Mouse (Mus musculus): Measurements from ENCODE around the gene Strap. TPM values are rescaled to one million over a fixed set of nuclear protein-coding genes. Genes with fewer than 3 reads are reported as not detected.
"Not testable (repeated sequence)": the region's sequence is repeated elsewhere in the genome, so short reads cannot be mapped to it uniquely, and the experiment has no call there.

Gene Strap
- total RNA-seq (2022): 10 to 100 TPM; 80.2 to 90.5 (median 84.3) TPM

GRCm38 (mm10) chr6:137734846-137735609, at the start of gene Strap:
Gene Strap, plus strand, starts transcription at chr6:137735078.
- peak; percentile 88 for DNase-seq (ENCODE audit: low spot score)

- no peak for DNase-seq (ENCODE audit: low spot score)
Measured at GRCm38 (mm10) chr6:137687667-137688066, 47.2 kb upstream of the Strap start.

GRCm38 (mm10) chr6:137688079-137688478, 46.8 kb upstream of the Strap start:
- no peak for DNase-seq (ENCODE audit: low spot score)

GRCm38 (mm10) chr6:137688506-137689105, 46.3 kb upstream of the Strap start:
- DNase-seq (ENCODE audit: low spot score): no peak

- DNase-seq (ENCODE audit: low spot score): peak; percentile 62
Measured at GRCm38 (mm10) chr6:137690550-137691119, 44.2 kb upstream of the Strap start.

- no peak for DNase-seq (ENCODE audit: low spot score)
Measured at GRCm38 (mm10) chr6:137694310-137694709, 40.6 kb upstream of the Strap start.

GRCm38 (mm10) chr6:137695046-137695445, 39.8 kb upstream of the Strap start:
- no peak for DNase-seq (ENCODE audit: low spot score)

- peak; percentile 21 for DNase-seq (ENCODE audit: low spot score)
Measured at GRCm38 (mm10) chr6:137696445-137697204, 38.3 kb upstream of the Strap start.

GRCm38 (mm10) chr6:137699434-137699833, 35.4 kb upstream of the Strap start:
- DNase-seq (ENCODE audit: low spot score): no peak

- no peak for DNase-seq (ENCODE audit: low spot score)
Measured at GRCm38 (mm10) chr6:137702186-137702585, 32.7 kb upstream of the Strap start.

GRCm38 (mm10) chr6:137702918-137703317, 32.0 kb upstream of the Strap start:
- DNase-seq (ENCODE audit: low spot score): peak; percentile 73

- no peak for DNase-seq (ENCODE audit: low spot score)
Measured at GRCm38 (mm10) chr6:137703431-137703830, 31.4 kb upstream of the Strap start.

- DNase-seq (ENCODE audit: low spot score): peak; percentile 70
Measured at GRCm38 (mm10) chr6:137704300-137704939, 30.5 kb upstream of the Strap start.

GRCm38 (mm10) chr6:137706209-137706608, 28.7 kb upstream of the Strap start:
- no peak for DNase-seq (ENCODE audit: low spot score)

- DNase-seq (ENCODE audit: low spot score): not testable (repeated sequence)
Measured at GRCm38 (mm10) chr6:137708726-137709405, 26.0 kb upstream of the Strap start.

GRCm38 (mm10) chr6:137710179-137711037, 24.5 kb upstream of the Strap start:
- DNase-seq (ENCODE audit: low spot score): peak; percentile 65

GRCm38 (mm10) chr6:137712654-137713309, 22.1 kb upstream of the Strap start:
- DNase-seq (ENCODE audit: low spot score): no peak

- DNase-seq (ENCODE audit: low spot score): no peak
Measured at GRCm38 (mm10) chr6:137713310-137713664, 21.6 kb upstream of the Strap start.

GRCm38 (mm10) chr6:137716802-137717201, 18.1 kb upstream of the Strap start:
- DNase-seq (ENCODE audit: low spot score): no peak
